Mouse (Mus musculus) right cerebral cortex, postnatal 14 days (tissue): ENCODE measurements at regions not wholly inside any gene's neighbourhood (a gene's known extent, or its start where the extent isn't known, plus 50 kb on each side); places are given as distances from the start of the nearest gene placed in this dataset.
A peak's percentile ranks its signal among the peaks of the same experiment; 100 is the strongest.

ENCODE experiments used
- DNase-seq: peaks from one replicate; pipeline ENCODE4 v3.0.0; 2022

- DNase-seq = no peak
Measured at GRCm38 (mm10) chr15:97188545-97188944, 58.4 kb upstream of the Pced1b start.

GRCm38 (mm10) chr15:97187831-97188230, 59.1 kb upstream of the Pced1b start:
- no peak for DNase-seq

- no peak for DNase-seq
Measured at GRCm38 (mm10) chr15:97186034-97186433, 60.9 kb upstream of the Pced1b start.

- DNase-seq = no peak
Measured at GRCm38 (mm10) chr15:97182617-97183038, 64.3 kb upstream of the Pced1b start.

- DNase-seq = peak; percentile 22
Measured at GRCm38 (mm10) chr15:97180970-97181669, 65.8 kb upstream of the Pced1b start.

- no peak for DNase-seq
Measured at GRCm38 (mm10) chr15:97178286-97178685, 68.6 kb upstream of the Pced1b start.

GRCm38 (mm10) chr15:97177806-97178205, 69.1 kb upstream of the Pced1b start:
- DNase-seq = no peak

GRCm38 (mm10) chr15:97174989-97175388, 71.9 kb upstream of the Pced1b start:
- no peak for DNase-seq

DNA sequence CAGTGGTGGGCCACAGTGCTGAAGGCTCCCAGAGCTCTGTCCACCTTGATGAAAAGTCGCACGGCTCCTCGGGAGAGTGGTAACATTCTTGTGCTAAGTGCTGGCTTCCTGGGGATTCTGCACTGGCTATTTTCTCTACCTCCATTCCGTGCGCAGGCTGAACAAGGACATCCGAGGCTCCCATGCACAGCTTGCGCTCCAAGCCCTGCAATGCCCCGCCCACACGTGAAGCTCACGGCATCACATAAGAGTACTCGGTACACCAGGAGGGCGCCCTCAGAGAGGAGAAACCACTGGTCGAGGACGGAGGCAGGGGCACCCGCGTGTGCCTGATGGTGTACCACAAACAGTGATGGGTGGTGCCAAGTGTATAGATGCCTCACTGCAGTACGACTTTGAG, 73.7 kb upstream of the Pced1b start:
- no peak for DNase-seq

DNA sequence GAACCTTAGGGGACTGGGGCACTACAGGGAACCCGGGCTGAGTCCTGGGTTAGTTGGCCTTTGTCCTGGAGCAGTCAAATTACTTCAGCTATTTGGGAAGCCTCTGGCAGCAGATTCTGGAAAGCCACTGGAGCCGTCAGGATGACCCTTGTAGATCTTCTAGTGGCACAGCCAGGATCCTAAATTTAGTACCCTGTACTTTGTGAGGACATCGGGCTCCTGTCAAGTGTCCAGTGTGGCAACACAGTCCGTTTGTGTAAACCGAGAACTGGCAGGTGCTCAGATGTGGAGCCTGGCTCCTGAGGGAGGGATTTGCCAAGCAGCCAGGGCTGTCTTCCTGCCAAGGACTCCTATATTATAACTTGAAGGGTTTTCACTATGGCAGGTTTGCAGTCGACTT, 76.8 kb upstream of the Pced1b start:
- DNase-seq = no peak

GRCm38 (mm10) chr15:97169381-97169780, 77.5 kb upstream of the Pced1b start:
- no peak for DNase-seq

- DNase-seq = no peak
Measured at GRCm38 (mm10) chr15:97167116-97167515, 79.8 kb upstream of the Pced1b start.

DNA sequence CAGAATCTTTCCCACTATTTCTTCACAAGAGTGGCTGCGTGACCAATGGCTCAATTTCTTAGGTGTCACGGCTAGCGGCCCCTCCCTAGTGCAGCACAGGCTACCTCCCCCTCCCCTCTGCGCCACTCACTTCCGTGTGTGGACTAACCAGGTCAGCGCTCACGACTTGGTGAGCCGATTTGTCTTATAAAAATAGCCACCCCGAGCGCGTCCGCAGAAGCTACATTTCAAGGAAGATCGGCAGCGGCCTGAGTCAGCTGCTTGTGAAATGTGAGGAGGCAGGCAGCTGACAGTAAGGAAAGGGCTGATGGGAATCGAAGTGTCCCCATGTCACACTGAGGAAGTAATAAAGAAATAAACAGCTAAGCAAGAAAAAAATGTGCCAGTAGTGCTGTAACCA, 82.3 kb upstream of the Pced1b start:
- no peak for DNase-seq

GRCm38 (mm10) chr15:97163971-97164370, 82.9 kb upstream of the Pced1b start:
- DNase-seq = no peak

GRCm38 (mm10) chr15:97163090-97163489, 83.8 kb upstream of the Pced1b start:
- no peak for DNase-seq

GRCm38 (mm10) chr15:97162305-97162704, 84.6 kb upstream of the Pced1b start:
- no peak for DNase-seq

DNA sequence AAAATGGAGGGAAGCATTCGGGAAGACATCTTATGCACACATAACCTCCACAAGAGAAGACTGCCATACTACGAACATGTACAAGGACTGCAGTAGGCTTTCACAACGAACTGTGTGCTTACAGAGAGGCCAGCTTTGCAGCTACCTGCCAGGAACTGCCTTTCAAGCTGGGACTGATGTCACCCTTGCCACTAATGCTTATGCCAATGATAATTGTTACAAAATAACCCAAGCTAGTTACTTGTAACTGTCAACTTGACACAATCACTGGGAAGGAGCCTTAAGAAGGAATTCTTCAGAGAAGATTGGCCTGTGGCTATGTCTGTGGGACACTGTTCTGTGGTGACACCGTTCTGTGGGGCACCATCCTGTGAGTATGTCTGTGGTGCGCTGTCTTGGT, 85.4 kb upstream of the Pced1b start:
- no peak for DNase-seq

DNA sequence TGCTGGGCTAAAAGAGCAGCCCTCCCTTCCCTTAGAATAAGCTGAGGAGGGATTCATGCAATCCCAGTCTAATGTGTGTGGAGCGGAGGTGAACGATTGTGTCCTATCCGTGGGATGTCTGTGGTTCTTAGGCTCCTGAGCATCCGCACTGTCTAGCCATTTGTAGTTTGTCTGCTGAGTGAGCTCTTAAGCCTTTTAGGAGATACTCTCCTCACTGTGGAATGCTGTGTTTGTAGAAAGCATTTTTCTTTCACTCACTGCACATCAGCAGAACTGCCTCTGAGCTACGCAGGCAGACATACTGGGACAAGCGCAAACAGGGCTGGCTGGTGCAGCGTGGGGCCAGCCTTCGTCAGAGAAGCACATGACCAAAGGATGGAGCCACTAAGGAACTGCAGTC, 94.6 kb upstream of the Pced1b start:
- DNase-seq = no peak

DNA sequence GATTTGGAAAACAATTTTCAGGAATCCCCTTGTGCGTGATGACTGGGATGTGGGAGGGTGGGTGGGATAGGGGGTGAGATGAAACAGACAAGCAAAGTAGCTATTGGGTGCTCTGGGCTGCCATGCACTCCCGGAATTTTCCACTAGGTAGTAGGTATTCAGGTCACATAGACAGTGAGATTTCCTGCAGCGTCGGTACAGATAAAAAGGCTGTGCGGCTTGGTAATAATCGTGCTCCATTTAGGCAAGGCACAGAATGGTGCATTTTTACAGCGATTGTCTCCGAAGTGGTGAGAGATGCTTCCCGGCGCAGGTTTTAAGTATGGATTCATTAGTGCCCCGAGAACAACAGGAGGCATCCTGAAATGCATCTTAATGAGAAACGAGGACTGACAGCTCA, 95.1 kb upstream of the Pced1b start:
- DNase-seq = no peak

DNA sequence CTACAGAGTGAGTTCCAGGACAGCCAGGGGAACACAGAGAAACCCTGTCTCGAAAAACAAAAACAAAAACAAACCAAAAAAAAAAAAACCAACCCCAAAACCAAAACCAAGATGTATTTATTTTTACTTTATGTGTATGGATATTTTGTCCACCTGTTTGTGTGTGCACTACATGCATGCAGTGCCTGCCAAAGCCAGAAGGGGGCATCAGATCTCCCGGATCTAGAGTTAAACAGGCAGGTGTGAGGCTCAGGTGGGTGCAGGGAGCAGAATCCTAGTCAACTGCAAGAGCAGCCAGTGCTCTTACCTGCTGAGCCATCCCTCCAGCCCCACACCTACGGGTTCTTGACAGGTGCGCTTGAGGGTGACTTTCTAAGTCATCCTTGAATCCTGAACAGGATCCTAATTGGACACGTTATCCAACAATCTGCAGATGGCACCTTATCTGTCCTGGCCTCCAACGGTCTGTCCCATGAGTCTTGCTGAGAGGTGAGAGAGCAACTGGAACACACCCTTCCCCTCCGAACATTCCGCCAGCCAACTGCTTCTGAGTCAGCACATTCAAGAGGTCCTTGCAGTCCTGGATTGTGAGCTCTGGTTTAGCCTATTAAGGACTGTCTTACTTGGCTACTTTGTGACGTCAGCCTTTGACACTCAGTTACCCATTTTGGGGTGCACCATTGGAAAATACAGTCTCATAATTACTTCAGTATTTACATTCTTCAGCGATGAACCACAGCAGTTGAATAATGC, 95.4 kb upstream of the Slc38a4 start:
- DNase-seq = no peak

DNA sequence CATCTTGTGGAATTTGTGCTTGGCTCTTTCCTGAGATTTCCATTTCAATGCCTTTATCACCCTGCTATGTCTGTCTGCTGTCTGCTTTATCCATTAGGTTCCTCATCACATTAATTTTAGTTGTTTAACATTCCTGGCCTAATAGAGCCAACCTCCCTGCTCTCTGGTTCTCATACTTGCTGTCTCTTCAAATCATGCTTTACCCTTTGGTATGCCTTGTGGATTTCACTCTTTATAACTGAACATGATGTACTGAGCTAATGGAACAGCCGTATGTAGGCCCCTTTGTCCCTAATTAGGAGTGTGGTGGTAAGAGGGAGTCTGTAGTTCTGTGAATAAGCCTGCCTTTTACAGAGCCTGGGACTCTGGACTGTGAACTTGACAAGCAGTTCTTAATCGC, 86.2 kb upstream of the Slc38a4 start:
- no peak for DNase-seq

DNA sequence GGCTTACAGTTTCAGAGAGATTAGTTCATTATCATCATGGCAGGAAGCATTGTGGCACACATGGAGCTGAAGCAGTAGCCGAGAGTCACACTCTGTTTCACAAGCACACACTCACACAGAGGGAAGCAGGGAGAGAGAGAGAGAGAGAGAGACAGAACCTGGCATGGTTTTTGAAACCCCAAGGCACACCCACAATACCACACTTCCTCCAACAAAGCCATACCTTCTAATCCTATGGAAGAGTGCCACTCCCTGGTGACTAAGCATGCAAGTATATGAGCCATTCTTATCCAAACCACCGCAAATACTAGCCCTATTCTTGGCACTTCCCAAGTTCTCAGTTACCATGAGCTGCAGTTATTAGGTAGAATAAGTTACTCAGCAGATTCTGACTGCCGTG, 82.5 kb upstream of the Slc38a4 start:
- no peak for DNase-seq

- DNase-seq = peak; percentile 23
Measured at GRCm38 (mm10) chr15:97135291-97135690, 79.5 kb upstream of the Slc38a4 start.

DNA sequence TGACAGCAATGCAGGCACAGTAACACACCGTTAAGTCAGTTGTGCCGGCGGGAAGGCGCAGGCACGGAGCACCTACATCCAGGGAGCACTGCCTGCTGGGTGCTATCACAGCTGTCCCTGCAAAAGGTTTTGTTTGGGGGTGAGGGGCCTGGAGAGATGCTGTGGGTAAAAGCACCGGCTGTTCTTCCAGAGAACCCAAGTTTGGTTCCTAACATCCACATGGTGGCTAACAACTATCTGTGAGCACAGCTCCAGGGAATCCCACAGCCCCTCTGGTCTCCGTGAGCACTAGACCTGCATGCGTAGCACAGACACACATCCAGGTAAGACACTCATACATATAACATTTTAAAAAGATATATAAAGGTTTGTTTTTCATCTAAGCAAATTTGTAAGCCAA, 72.0 kb upstream of the Slc38a4 start:
- no peak for DNase-seq
